Mouse (Mus musculus) brain, adult 10 weeks (tissue): Measurements from ENCODE around the gene Rnf17. TPM values are rescaled to one million over a fixed set of nuclear protein-coding genes. Genes with fewer than 3 reads are reported as not detected.

Experiments used
- polyA plus RNA-seq: library from polyadenylated mRNA; stranded (reverse); fragments of 350-450 nt; fragmentation: Illumina TruSeq; extraction: RNeasy Lipid Tissue Mini Kit (QIAGEN cat#74804); gene quantifications from one replicate; pipeline ENCODE4 v1.2.3, GENCODE M21; 2015; ENCODE audit warnings: low read depth, low replicate concordance

The Rnf17 gene
- 1.9 TPM for polyA plus RNA-seq

GRCm38 (mm10) chr14:56402311-56403071 lies at the start of gene Rnf17:
Gene Rnf17 (plus strand): TSS chr14:56402581.

DNA sequence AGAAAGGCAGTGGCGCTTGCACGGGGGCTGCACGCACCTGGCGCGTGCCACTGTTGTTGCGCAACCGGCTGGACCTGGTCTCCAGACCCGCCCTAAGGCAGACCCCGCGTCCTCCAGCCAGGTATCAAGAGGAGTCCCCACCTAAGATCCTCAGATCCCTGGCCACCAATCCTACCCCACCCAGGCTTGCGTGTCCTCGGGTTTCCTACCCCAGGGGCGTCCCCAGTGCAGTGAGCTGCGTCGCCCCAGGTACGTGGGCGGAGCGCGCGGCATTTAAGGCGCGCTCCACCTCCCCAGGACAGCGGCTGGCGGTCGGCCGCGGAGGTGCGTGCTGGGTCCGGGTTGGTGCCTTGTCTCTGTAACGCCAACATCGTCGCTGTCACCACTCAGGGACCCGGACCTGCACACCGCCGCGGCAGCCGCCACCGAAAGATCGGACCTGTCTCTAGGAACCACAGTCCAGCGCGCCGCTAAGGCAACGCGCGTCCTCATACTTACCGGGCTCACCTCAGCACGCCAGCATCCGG lies 37.6 kb upstream of the Rnf17 start, which contains the start of gene Atp12a:
Gene Atp12a (plus strand): TSS at position 358 of the 527 bp plus-strand sequence.

Other genes starting within 250 kb of the Rnf17 start
- gene Gzmg, start 243.0 kb upstream of the Rnf17 start, polyA plus RNA-seq, result not detected
- not detected for gene Gzmn, start 228.0 kb upstream of the Rnf17 start, polyA plus RNA-seq
- gene Gzmf, start 191.2 kb upstream of the Rnf17 start, polyA plus RNA-seq, result not detected
- not detected for gene Gzmc, start 167.9 kb upstream of the Rnf17 start, polyA plus RNA-seq
- gene Gzmb, start 140.3 kb upstream of the Rnf17 start, polyA plus RNA-seq, result not detected
- gene Atp12a, start 37.5 kb upstream of the Rnf17 start, polyA plus RNA-seq, result 0.15 TPM
- gene Cenpj, start 172.8 kb downstream of the Rnf17 start, polyA plus RNA-seq, result 2.6 TPM
- 5.1 TPM for gene Parp4, start 173.0 kb downstream of the Rnf17 start, polyA plus RNA-seq